Mouse (Mus musculus) kidney, postnatal 10 days (tissue): ENCODE data around the gene Pard3.

ENCODE experiments used
- DNase-seq: peaks from one replicate; pipeline ENCODE4 v3.0.0; 2021; ENCODE audit warnings: mixed read lengths

The Pard3 gene

DNA sequence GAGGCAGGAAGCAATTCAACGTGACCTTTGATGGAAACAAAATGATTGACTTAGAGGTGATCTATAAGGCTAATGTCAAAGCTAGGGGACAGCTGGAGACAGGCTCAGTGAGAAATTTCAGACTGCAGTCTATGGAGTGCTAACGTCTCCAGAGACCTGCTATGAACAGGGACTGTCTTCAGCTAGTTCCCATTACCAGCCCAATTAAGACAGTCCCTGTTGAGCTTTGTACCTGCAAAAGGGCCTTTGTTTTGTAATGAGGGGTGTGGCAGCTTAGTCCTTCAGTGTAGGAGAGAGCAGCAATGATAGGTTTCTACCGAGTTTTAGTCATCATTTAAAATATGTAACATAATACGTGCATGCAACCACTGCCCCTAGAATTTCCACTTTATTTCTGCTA lies 448.9 kb downstream of the Pard3 start:
- no peak for DNase-seq

DNA sequence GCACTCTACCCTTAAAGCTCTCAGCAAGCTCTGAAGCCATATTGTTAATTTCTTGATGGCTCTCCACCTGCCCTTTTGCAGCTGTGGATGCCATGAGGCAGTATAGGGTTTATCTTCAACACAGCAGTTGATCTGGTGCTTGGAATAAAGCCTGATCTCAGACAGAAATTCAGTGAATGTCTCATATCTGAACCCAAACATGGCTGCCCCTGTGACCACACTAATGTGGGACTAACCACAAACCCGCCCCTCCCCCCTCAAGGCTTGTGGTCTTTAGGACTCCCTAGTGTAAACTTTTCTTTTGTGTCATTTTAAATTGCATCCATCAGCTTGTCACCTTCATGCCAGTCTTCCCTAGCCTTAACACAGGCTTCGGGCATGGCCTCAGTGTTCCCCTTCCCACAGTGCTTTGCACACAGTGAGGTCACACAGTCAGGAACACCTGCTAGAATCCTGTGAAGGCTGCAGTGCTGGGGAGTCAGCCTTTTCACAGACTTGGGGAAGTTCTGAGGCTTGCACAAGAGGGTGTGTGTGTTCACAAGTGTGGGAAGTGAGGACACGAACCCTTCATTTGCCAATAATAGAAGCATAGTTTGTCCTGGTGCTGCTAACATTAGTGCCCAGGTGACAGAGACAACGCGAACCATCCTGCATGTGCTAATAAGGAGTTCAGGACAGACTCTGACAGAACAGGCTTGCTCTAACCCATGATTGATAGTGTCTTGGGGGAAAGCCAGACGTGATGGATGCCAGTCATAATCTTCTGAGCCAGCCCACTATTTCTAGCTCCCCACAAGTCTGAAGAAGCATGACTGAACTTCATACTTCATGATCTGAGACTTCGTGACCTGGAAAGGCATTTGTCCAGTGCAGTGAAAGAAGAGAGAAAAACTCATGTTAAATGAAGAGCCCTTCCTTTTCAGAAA lies 451.4 kb downstream of the Pard3 start:
- DNase-seq, result no peak

- DNase-seq, result no peak
Measured at GRCm38 (mm10) chr8:127516043-127516442, 452.4 kb downstream of the Pard3 start.

DNA sequence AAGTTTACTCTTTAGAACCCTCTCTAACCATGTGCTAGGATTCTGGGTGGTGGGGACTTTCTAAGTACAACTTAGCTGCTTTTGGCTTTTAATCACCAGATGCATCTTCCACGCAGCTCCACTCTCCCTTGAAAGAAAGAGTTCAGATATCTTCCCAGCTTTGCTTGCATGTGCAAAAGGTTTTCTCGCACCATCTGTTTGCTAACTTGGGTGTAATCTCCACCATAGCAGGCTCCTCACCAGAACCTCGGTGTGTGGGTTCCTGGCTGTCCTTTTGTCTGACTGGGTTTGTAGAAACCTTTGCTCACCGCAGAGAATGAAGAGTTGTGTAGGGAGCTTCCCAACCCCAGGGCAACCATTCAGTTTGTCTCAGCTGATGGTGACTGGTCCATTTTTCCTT lies 462.0 kb downstream of the Pard3 start:
- no peak for DNase-seq

DNA sequence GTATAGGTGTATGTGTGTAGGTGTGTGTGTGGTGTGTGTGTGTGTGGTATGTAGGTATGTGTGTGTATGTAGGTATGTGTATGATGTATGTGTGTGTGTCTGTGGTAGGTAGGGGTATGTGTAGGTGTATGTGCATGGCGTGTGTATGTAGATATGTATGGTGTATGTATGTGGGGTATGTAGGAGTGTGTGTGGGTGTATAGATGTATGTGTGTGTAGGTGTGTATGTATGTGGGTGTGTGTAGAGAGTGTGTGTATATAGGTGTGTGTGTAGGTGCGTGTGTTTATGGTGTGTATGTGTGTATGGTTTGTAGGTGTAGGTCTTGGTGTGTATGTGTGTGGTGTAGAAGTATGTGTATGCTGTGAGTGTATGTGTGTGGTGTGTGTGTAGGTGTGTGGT lies 464.6 kb downstream of the Pard3 start:
- no peak for DNase-seq

DNA sequence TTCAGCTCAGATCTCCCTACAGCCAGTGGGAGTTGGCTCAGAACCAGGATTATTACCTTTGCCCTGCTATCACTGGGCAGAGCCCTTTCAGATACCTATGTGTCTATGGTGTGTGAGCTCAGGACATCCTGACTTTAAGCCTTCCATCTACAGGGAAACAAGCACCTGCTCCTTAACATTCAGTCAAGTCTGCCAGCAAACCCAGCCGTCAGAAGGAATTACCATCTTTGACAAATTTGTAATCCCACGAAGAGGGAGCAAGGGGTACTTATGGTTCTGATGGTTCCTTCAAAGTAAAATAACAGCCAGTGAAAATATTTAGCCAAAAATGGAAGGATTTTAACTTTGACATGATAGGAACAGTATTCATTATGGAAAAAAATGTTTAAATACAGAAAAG lies 466.1 kb downstream of the Pard3 start:
- DNase-seq, result no peak

DNA sequence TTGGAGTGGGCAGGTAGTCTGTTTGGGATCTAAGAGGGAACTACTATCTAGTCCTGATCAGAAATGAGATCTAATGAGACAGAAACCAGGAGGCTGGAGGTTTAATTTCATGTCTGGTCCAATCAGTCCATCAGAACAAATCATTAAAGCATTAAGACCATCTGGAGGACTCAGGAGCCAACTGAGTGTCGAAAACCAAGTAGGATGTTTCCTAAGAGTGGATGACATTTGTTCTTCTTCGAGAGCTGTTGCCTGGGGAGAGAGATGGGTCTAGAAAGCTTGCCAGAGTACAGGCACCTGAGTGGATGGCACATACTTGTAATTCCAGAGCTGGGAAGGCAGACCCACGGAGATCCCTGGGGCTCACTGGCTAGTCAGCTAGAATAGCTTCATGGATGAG lies 468.2 kb downstream of the Pard3 start:
- DNase-seq, result no peak

DNA sequence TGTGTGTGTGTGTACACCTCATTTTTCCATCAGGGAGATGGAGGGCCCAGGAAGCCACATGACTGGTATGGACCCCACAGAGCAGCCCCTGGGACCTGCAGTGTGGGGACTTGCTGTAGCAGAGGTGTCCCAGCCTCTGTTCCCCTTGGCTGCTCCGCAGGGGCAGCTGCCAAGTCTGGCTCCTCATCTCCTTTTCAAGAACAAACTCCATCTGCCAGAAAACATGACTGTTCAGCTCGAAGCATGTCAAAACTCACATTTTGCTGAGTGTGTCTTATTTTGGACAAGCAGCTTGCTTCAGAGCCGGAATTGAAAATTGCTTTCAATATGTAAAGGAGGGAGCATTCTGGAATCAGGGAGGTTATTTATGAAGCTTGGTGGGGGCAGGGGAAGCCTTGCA lies 471.1 kb downstream of the Pard3 start:
- DNase-seq, result peak; percentile 18

GRCm38 (mm10) chr8:127535192-127535845 lies 471.6 kb downstream of the Pard3 start:
- DNase-seq, result no peak

GRCm38 (mm10) chr8:127535846-127536220 lies 472.1 kb downstream of the Pard3 start:
- DNase-seq, result no peak

- DNase-seq, result no peak
Measured at GRCm38 (mm10) chr8:127539803-127540202, 476.1 kb downstream of the Pard3 start.

- no peak for DNase-seq
Measured at GRCm38 (mm10) chr8:127540273-127540672, 476.6 kb downstream of the Pard3 start.

DNA sequence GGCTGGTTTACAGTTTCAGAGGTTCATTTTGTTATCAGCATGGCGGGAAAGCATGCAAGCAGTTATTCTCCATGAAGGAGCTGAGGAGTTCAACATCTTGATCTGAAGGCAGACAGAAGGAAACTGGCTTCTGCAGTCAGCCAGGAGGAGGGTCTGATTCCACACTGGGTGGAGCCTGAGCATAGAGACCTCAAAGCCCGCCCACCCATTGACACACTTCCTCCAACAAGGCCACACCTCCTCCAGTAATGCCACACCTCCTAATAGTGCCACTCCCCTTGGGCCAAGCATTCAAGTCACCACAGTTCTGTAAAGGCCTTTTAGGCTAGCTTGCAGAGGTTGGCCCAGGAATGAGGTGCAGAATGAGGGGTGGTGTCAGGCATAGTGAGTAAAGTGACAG lies 478.5 kb downstream of the Pard3 start:
- DNase-seq, result no peak

DNA sequence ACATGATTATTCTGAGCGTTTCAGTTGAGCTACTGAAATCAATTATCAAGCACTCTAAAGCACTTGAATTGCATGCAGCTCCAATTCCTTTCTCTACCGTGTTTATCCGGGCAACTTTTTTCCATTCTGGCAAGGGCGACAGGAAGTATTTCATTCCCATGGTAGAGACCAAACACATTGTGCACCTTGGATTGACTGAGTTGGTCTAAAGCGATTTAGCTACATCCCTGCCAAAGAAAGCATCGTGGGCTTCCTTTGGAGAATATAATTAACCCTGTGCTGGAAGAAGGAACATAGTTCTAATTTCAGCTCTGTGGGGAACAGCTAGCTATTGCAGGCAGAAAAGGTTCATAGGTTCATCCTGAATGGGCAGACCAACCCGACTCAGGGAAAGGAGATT lies 480.0 kb downstream of the Pard3 start:
- DNase-seq, result no peak

DNA sequence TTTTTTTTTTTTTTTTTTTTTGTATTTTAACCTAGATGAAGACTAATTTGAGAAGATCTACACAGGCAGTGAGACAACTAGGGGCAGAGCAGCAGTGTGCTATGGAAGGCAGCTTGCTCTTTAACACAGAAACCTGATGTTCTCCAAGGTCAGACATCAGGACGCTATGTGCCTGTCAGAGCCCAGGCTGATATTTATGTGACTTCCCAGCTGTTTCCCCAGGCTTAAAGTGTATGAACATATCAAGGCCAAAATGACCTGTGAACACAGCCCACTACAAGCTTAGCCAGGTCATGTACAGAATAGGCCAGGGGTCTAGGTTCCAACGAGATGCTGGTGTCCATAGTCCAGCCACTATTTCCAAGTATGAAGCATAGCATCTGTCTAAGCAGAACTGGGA lies 482.5 kb downstream of the Pard3 start:
- no peak for DNase-seq

- no peak for DNase-seq
Measured at GRCm38 (mm10) chr8:127550928-127551327, 487.2 kb downstream of the Pard3 start.

DNA sequence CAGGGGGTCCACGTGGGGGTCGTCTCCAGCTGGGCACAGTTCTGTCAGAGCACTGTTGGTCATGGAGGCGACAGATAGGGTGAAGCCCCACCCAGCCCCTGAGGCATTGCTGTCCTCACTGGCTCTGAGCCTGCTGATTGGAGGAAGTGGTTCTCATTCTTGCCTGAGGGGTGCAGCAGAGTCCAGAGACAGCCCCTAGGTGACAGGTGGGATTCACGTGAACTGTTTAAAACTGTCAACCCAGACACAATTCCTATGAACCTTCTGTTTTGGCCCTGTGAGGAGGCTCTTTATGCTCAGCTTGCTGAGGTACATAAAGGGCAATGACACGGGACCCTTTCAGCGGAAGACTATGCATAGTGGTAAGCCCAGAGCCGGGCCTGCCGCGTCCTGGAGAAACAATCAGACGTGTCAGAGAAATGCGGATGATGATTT lies 488.5 kb downstream of the Pard3 start:
- DNase-seq, result peak; percentile 28

DNA sequence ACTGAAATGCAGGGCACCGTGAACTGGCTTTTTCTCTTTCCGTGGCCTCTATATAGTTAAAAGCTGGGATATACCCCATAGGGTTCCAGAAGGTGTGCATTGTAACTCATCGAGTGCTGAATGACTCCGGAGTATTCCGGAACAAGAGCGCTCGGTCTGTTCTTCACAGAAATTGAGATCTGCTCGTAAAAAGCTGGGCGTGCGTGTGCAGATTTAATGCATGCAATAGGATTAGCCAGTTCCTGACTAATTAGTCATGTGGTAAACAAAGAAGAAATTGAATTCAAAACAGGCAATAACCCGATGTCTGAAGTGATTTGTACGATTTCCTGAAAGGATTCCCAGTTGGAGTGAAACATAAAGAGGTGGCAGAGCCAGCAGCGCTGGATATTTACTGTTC lies 489.1 kb downstream of the Pard3 start:
- no peak for DNase-seq

DNA sequence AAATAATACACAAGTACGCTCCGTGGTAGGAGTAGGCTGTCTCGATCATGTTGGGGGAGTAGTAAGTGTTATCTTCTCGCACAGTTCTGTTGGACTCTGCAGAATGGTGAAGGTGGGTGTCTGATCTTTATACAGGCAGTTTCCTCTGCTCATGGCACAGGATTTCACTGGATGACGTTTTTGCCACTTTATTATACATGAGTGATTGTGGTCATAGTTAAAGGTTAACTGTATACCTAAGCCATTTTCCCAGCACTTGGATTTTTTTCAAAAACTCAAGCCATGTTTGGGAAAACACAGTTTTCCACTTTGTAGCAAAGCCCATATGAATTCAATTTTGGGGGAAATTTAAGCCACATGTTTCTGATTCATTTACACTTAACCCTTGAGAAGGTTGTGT lies 489.9 kb downstream of the Pard3 start:
- no peak for DNase-seq

DNA sequence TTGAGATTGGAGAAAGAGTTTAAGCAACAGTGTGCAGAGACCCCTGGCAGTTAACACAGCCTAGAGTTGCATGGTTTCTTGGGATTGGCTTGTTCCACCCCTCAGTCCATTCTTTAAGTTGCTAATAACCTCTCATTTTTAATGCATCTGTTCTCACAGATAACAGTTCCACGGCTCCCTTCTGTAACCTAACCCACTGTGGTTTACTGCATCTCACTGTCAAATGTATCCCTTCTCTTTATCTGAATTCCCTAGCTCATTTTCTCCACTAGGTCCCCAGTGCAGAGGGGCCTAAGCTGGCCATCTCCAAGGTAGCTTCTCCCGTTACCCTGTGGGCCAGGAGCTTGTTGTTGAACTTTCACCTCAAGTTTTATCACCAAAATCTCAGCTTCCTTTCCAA lies 492.1 kb downstream of the Pard3 start:
- DNase-seq, result no peak

DNA sequence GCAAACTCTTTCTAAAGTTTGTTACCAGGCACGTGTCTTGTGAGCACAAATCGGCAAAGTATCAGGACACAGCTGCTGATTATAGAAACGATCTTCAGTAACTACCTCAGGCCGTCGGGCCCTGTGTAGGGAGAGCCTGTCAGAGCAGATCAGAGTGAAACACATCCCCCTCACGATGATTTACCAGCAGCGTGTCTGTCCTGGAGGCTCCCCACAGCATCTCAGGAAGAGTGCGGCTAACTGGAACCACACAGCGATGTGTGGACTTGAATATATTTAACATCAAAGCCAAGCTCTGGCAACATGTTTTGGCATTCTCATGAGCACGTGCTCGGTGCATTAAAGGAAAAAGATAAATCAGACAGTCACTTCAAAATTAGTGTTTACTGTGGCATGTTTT lies 493.3 kb downstream of the Pard3 start:
- DNase-seq, result no peak

DNA sequence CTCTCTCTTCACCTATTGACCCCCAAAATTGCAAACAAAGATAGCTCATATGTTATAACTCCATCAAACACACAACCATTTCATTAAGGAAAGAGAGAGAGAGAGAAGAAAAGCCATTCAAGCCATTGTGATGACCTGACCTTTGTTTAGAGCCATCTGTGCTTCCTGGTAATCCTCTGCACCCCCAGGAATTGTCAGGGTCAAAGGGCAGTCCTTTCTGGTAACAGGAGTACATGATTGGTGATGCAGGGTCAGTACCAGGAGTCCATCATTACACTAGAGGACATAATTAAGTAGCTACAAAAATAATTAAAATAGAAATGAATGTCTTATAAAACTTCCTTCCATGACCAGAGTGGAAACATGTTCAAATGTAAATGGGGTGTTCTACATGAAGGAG lies 493.9 kb downstream of the Pard3 start:
- DNase-seq, result no peak

DNA sequence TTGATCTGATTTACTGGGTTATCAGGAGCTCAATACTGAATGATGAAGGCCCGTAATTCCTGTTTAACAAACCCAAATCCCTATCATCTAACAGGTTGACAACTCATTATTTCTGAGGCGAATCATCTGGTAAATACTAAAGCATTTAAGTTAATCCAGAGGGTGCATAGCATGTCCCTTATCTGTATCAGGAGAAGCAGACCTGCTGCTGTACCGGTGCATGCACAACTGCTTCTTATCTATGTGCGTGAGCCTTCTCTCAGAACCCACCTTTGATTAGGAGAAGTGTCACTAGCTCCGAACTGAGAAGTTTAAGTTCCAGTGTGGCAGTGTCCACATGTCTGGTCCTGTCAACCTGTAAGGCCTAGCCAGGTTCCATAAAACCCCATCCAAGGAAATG lies 499.9 kb downstream of the Pard3 start:
- DNase-seq, result no peak

DNA sequence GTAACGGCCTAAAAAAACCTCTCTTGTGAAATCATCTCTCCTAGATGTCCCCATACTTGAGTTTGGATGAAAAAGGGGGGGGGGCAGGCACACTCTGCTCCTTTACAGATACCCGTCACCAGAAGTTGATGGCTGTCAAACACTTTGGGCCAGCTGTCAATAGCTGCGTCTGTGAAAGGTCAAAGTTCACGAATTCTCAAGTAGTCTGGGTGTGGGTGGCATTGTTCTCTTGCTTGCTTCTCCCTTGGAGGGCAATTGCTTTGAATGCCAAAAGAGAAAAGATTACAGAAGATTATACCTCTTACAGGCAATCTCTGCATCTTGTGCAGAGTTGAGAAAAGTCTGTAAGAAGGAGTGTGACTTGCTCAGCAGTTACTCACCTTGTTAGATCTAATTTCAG lies 500.7 kb downstream of the Pard3 start:
- no peak for DNase-seq

- DNase-seq, result no peak
Measured at GRCm38 (mm10) chr8:127569212-127569611, 505.5 kb downstream of the Pard3 start.
